Mouse (Mus musculus) intestine, embryonic 16.5 days (tissue): Measurements from ENCODE around the gene Alg9. TPM values are rescaled to one million over a fixed set of nuclear protein-coding genes. Genes with fewer than 3 reads are reported as not detected.

Source experiments
- ATAC-seq: fragments of 200-750 bp; cut with Nextera tagmentation; 2 replicates; pipeline ENCODE4 v1.8.0; 2017; ENCODE audit warnings: moderate TSS enrichment, moderate library complexity
- H3K27ac ChIP-seq: fragments of 300-500 bp; sonication (generic); 2 replicates; pipeline ENCODE4 v1.5.1; 2014; ENCODE audit warnings: mild to moderate bottlenecking, low read length
- H3K27me3 ChIP-seq: fragments of 300-500 bp; sonication (generic); replicated peaks from 2 replicates; pipeline ENCODE4 v1.6.1; 2014; ENCODE audit warnings: low read length, control low read depth, mixed read lengths; ENCODE audit not compliant: control insufficient read depth, insufficient read depth
- H3K36me3 ChIP-seq: fragments of 300-500 bp; sonication (generic); 2 replicates; pipeline ENCODE4 v1.6.1; 2014; ENCODE audit warnings: low read length, control low read depth; ENCODE audit not compliant: control insufficient read depth, insufficient read depth
- H3K4me1 ChIP-seq: fragments of 300-500 bp; sonication (generic); 2 replicates; pipeline ENCODE4 v1.6.1; 2014; ENCODE audit warnings: low read length, control low read depth, mixed read lengths; ENCODE audit not compliant: control insufficient read depth, insufficient read depth
- H3K4me2 ChIP-seq: fragments of 300-500 bp; sonication (generic); 2 replicates; pipeline ENCODE4 v1.6.1; 2014; ENCODE audit warnings: low read depth, low read length, control low read depth
- H3K4me3 ChIP-seq: fragments of 300-500 bp; sonication (generic); 2 replicates; pipeline ENCODE4 v1.5.1; 2014; ENCODE audit warnings: mild to moderate bottlenecking, low read length
- H3K9ac ChIP-seq: fragments of 300-500 bp; sonication (generic); 2 replicates; pipeline ENCODE4 v1.6.1; 2014; ENCODE audit warnings: low read depth, low read length
- H3K9me3 ChIP-seq: fragments of 300-500 bp; sonication (generic); 2 replicates; pipeline ENCODE4 v1.6.1; 2016; ENCODE audit warnings: low read length, control low read depth; ENCODE audit not compliant: control insufficient read depth
- WGBS: fragments of 180-500 bp; shearing (Covaris S2); extraction: QIAGEN DNeasy Blood & Tissue Kit; methylation state at CpG from one replicate; pipeline ENCODE4 v1.1.7; 2014; 5-methylcytosine and 5-hydroxymethylcytosine counted together
- polyA plus RNA-seq: library from polyadenylated mRNA; unstranded; fragments of >200 nt; fragmentation: Nextera tagmentation; extraction: Ambion mirVana; gene quantifications from 2 replicates; pipeline ENCODE4 v1.2.1, GENCODE M21; 2015

The Alg9 gene
- polyA plus RNA-seq, 1 experiment from 2014 or later = 42.9 TPM

DNA sequence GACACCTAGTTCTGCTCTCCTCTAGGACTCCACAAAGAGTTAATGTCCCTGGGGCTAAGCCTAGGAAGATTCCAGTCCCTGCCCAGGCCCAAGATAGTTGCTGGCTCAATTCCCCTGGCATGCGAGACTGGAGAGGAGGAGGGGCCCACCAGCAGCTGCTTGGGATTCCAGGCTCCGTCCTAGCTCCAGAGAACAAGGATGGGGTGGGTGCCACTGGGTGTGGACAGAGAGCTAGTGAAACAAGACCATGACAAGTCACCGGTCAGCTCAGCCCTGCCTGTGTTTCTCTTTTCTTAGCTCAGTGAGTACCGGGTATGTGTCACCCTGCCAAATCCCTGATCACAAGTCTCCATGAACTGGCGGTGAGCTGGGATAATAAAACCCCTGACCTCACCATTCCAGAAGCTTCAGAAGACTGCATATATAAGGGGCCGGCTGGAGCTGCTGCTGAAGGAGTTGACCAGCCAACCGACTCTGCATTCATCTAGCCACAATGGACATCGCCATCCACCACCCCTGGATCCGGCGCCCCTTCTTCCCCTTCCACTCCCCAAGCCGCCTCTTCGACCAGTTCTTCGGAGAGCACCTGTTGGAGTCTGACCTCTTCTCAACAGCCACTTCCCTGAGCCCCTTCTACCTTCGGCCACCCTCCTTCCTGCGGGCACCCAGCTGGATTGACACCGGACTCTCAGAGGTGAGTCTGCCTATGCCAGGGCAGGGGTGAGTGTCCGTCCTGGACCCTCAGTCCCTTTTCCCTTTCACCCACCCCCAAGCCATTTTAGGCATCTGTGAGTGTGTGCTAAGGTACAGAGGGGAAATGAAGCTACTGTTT, 21.8 kb upstream of the Alg9 start:
- H3K36me3 ChIP-seq = no peaks in the 10 kb centered on the region
- H3K9me3 ChIP-seq = no peaks in the 10 kb centered on the region
- peak; percentile 78 for ATAC-seq
- peak overlapping the region; percentile 73; the same call in 1 of the 2 replicates for H3K27ac ChIP-seq
- WGBS = 60% methylated on average over 17 of the region's 17 CpGs
- no peaks in the 10 kb centered on the region for H3K27me3 ChIP-seq
- peak overlapping the region; percentile 28 for H3K4me3 ChIP-seq
- peak overlapping the region; percentile 35 for H3K9ac ChIP-seq
- peaks cover 7% of the 10 kb centered on the region; the same call in 1 of the 2 replicates for H3K4me1 ChIP-seq
- H3K4me2 ChIP-seq = peak overlapping the region; percentile 17

DNA sequence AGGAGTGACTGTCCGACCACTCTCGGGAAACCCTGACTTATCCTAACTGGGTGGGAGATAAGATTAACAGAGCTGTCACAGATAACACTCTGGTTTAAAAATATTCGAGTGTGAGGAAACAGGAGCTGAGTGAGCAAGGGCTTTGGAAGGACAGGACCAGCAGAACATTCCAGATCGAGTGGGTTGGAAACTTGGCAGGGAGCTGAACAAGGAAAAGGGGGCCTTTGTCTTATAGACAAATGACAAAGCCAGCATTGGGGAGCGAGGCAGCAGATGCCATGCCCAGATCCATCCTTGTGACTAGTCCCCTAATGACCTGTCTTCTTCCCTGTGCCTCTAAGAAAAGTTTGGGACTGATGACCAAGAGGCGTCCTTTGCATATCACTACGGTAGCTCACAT, 20.9 kb upstream of the Alg9 start:
- H3K27me3 ChIP-seq = no peaks in the 10 kb centered on the region
- H3K36me3 ChIP-seq = no peaks in the 10 kb centered on the region
- peak overlapping the region; percentile 17; the same call in 1 of the 2 replicates for H3K4me2 ChIP-seq
- H3K9ac ChIP-seq = 0 out of 2 replicates have a peak overlapping the region, but pooled peaks have one; percentile 6
- peaks cover 7% of the 10 kb centered on the region; the same call in 1 of the 2 replicates for H3K4me1 ChIP-seq
- H3K27ac ChIP-seq = no peak overlapping the region
- H3K9me3 ChIP-seq = no peaks in the 10 kb centered on the region
- WGBS = 48% methylated on average over 7 of the region's 7 CpGs
- H3K4me3 ChIP-seq = peak overlapping the region; percentile 28
- no peak for ATAC-seq

DNA sequence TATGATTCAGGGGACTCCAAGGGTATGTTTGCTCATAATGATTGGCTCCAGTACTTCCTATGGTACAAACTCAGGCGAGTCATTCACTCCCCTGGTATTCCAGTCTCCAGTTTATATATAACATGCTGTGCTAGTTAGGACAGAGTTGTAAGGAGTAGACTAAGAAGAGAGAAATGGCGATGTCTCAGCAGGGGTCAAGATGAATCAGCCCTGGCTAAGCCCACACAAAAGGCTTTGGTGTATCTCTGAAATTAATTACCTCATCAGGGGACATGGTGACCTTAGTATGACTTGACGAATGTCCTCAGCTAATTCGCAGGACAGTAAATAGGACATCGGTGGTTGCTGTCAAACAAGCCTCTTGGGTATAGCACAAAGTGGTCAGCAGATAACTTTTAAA, 18.1 kb upstream of the Alg9 start:
- 60% methylated on average over 5 of the region's 5 CpGs for WGBS
- Histone ChIP-seq H3K9ac (no peak overlapping the region), H3K9me3 (no peaks in the 10 kb centered on the region), H3K27me3 (no peaks in the 10 kb centered on the region), H3K4me1 (peaks cover 7% of the 10 kb centered on the region; the same call in 1 of the 2 replicates), H3K27ac (no peak overlapping the region), H3K4me2 (no peak overlapping the region), H3K36me3 (no peaks in the 10 kb centered on the region), H3K4me3 (no peak overlapping the region)
- no peak for ATAC-seq

DNA sequence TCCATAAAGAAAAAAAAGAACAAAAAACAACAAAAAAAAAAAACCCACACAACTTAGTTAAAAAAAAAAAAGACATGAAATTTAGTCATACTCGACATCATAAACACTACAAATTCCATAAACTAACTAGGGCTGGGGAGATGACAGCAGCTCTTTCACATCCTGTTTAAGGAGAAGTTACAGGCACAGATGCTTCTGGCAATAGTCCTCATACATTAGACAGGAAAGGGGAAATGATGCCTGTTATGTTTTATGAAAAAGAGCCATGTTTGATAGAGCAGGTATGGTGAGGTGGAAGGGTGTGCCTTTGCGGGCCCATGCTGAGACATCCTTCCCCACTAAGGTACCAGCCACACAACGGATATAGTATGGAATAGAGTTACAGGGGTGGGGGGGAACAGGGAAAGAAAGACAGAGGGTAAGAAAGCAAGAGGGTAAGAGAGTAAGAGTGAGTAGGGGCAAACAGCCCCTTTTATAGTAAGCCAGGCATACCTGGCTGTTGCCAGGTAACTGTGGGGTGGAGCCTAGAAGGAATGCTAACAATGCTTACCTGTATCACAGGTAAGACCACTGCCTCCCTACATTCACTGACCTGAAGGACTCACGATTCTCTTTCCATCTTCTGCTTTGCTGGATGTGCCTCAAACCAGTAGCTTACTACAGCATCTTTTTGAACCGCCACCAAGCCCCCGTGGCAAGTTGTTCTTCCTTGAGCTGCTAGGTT, 13.1 kb upstream of the Alg9 start:
- no peaks in the 10 kb centered on the region for H3K36me3 ChIP-seq
- WGBS = 47% methylated on average over 6 of the region's 6 CpGs
- H3K9me3 ChIP-seq = no peaks in the 10 kb centered on the region
- H3K4me2 ChIP-seq = no peak overlapping the region
- no peak overlapping the region for H3K9ac ChIP-seq
- no peaks in the 10 kb centered on the region for H3K27me3 ChIP-seq
- no peak overlapping the region for H3K4me3 ChIP-seq
- ATAC-seq = no peak
- no peaks in the 10 kb centered on the region for H3K4me1 ChIP-seq
- no peak overlapping the region for H3K27ac ChIP-seq

DNA sequence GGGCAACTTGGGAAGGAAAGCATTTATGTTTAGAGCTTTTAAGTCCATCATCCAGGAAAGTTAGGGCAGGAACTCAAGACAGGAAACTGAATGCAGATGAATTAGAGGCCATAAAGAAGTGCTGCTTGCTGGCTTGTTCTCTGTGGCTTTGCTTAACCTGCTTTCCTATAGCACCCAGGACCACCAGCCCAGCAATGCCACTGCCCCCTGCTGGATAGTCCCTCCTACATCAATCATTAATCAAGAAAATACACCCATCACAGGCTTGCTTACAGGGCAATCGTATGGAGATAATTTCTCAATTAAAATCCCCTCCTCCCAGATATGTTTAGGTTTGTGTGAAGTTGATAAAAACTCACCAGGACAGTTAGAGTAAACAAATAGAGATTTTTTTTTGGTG, 11.5 kb upstream of the Alg9 start:
- 65% methylated on average over 1 of the region's 1 CpGs for WGBS
- H3K27me3 ChIP-seq = no peaks in the 10 kb centered on the region
- no peak for ATAC-seq
- H3K9me3 ChIP-seq = no peaks in the 10 kb centered on the region
- no peak overlapping the region for H3K9ac ChIP-seq
- H3K27ac ChIP-seq = no peak overlapping the region
- no peak overlapping the region for H3K4me3 ChIP-seq
- H3K36me3 ChIP-seq = no peaks in the 10 kb centered on the region
- peaks cover 4% of the 10 kb centered on the region; the same call in 1 of the 2 replicates for H3K4me1 ChIP-seq
- H3K4me2 ChIP-seq = no peak overlapping the region

DNA sequence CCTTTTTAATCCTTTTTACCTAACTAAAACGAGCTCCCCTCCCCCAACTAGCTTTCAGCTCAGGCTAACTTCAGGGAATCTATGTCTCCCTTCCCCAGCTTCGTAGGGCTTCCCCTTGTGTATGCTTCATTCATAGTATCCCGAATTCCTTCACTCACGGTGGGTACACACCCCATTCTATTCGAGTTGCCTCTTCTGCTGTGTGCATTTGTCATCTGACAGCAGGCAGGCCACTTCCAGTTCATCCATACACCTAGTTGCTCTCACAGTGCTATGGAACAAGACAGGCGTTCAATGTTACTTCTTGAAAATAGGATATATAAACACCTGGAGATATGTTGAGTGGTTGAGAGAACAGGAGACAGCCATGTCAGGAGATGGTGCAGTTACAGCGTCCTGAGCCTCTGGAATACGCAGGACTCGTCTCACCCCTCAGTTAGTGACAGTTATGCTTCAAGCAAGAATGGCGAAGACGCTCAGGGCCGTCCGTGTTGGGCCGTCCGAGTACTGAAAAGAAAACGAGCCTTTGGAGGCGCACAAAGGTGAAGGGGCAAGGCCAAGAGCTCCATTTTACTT, 7.2 kb upstream of the Alg9 start:
- H3K27me3 ChIP-seq = no peaks in the 10 kb centered on the region
- no peaks in the 10 kb centered on the region for H3K36me3 ChIP-seq
- ATAC-seq = no peak; the same call in 1 of the 2 replicates
- H3K27ac ChIP-seq = peak overlapping the region; percentile 91
- peak overlapping the region; percentile 72 for H3K9ac ChIP-seq
- peaks cover 4% of the 10 kb centered on the region; the same call in 1 of the 2 replicates for H3K4me1 ChIP-seq
- H3K4me3 ChIP-seq = peak overlapping the region; percentile 65
- H3K4me2 ChIP-seq = peak overlapping the region; percentile 87
- no peaks in the 10 kb centered on the region for H3K9me3 ChIP-seq
- WGBS = 3% methylated on average over 17 of the region's 17 CpGs

DNA sequence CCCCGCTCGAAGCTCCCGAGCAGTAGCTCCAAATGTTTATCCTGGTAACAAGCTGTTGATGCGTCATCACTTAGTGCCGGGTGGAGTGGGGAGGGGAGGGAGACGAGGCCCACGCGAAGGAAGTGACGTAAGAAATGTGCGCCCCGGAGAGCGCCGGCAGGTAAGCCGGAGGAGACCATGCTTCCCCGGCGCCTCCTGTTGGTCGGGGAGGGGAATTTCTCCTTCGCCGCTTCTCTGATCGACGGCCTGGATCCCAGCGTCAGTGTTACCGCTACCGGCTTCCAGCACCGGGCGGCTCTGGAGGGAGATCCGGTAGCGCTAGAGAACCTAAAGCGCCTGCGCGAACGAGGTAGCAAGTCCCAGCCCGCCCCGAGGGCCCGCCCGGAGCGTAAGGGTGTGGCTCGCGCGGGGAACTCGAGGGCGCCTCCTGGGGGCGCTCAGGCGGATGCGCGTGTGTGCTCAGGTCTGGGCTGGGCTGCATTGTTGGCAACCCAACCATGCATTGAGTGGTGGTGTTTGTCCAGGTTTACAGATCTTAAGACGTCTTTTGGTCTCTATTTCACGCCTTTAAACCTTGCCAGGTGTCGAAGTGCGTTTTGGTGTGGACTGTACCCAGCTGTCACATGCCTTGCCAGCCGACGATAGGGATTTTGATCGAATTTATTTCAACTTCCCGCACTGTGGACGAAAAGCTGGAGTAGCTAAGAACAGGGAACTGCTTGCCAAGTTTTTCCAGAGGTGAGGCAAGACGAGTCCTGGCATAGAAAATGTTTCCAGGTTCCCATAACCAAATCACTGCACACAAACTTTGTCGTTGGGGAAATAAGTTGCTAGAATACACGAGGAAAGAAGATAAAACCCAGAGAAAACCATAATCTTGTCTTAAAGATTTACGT, 6.5 kb upstream of the Alg9 start, which contains the start of gene Fdxacb1:
Fdxacb1 (plus strand) TSS at position 130 of the 896 bp plus-strand sequence.
- WGBS = 3% methylated on average over 58 of the region's 59 CpGs
- Histone ChIP-seq H3K9me3 (no peaks in the 10 kb centered on the region), H3K4me2 (peak within 1 kb of the TSS; percentile 87), H3K9ac (peak within 1 kb of the TSS; percentile 72), H3K36me3 (no peaks in the 10 kb centered on the region), H3K27ac (peak within 1 kb of the TSS; percentile 91), H3K4me1 (peaks cover 4% of the 10 kb centered on the region; the same call in 1 of the 2 replicates), H3K27me3 (no peaks in the 10 kb centered on the region), H3K4me3 (peak within 1 kb of the TSS; percentile 65)
- ATAC-seq = peak; percentile 98

DNA sequence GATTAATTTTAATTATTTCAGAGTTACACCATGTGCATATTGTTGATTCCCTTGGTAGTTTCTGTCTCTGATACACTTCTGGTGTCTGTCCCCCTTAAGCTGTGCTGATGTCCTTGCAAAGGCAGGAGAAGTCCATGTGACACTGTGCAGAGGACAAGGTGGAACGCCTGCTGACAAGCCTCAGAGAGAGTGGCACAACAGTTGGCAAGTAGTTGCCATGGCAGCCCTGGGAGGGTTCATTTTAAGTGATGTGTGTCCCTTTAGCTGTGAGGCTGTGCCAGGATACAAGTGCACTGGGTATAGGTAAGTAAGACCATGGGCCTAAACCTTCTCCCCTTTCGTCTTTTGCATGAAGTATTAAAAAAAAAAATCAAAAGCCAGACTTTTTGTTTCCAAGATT, 4.8 kb upstream of the Alg9 start:
- no peaks in the 10 kb centered on the region for H3K36me3 ChIP-seq
- no peak for ATAC-seq
- no peak overlapping the region for H3K27ac ChIP-seq
- no peak overlapping the region for H3K4me2 ChIP-seq
- H3K9ac ChIP-seq = no peak overlapping the region
- H3K27me3 ChIP-seq = no peaks in the 10 kb centered on the region
- WGBS = 93% methylated on average over 2 of the region's 2 CpGs
- peaks cover 9% of the 10 kb centered on the region for H3K4me1 ChIP-seq
- H3K4me3 ChIP-seq = no peak overlapping the region
- H3K9me3 ChIP-seq = no peaks in the 10 kb centered on the region
